Mouse (Mus musculus) heart, adult 2 months (tissue): ENCODE results near the gene Zzef1. TPM values are rescaled to one million over a fixed set of nuclear protein-coding genes. Genes with fewer than 3 reads are reported as not detected.

Experiments used
- DNase-seq, 2 experiments: peaks; one replicate each; pipeline ENCODE4 v3.0.0; 2021
- H3K27ac ChIP-seq: fragments of 200-600 bp; 2 replicates; pipeline ENCODE4 v1.8.1; 2022
- H3K27me3 ChIP-seq: fragments of 200-500 bp; 2 replicates; pipeline ENCODE4 v1.6.1; 2012; ENCODE audit warnings: mild to moderate bottlenecking, low read length, inconsistent platforms, mixed read lengths; ENCODE audit not compliant: control insufficient read depth, insufficient read depth
- H3K36me3 ChIP-seq: fragments of 200-500 bp; 2 replicates; pipeline ENCODE4 v1.6.1; 2012; ENCODE audit warnings: low read length, inconsistent platforms; ENCODE audit not compliant: control insufficient read depth, insufficient read depth
- H3K4me1 ChIP-seq: fragments of 200-500 bp; 2 replicates; pipeline ENCODE4 v1.6.1; 2011; ENCODE audit warnings: low read length; ENCODE audit not compliant: control insufficient read depth, insufficient read depth
- H3K4me3 ChIP-seq: fragments of 200-600 bp; 2 replicates; pipeline ENCODE4 v1.8.1; 2022
- H3K79me2 ChIP-seq: fragments of 200-500 bp; replicated peaks from 2 replicates; pipeline ENCODE4 v1.6.1; 2012; ENCODE audit warnings: mild to moderate bottlenecking, inconsistent platforms, low read length, moderate library complexity, mixed read lengths; ENCODE audit not compliant: control insufficient read depth, insufficient read depth
- H3K9ac ChIP-seq: fragments of 200-500 bp; 2 replicates; pipeline ENCODE4 v1.6.1; 2012; ENCODE audit warnings: low read depth, mild to moderate bottlenecking, control low read depth, inconsistent platforms, low read length, mixed read lengths
- CTCF ChIP-seq: fragments of 200-600 bp; IDR thresholded peaks from 2 replicates; pipeline ENCODE4 v1.8.1; 2022; ENCODE audit warnings: antibody characterized with exemption, mild to moderate bottlenecking, moderate library complexity
- EP300 ChIP-seq: fragments of 200-500 bp; IDR thresholded peaks from 2 replicates; pipeline ENCODE4 v1.6.1; 2011; ENCODE audit warnings: low read depth, low read length, control low read depth; ENCODE audit not compliant: insufficient read depth
- POLR2A ChIP-seq: fragments of 200-500 bp; IDR thresholded peaks from 2 replicates; pipeline ENCODE4 v1.6.1; 2011; ENCODE audit warnings: mild to moderate bottlenecking, low read depth, low read length, control low read depth; ENCODE audit not compliant: insufficient read depth
- WGBS: fragments of 180-500 bp; shearing (Covaris S2); methylation state at CpG from one replicate; pipeline ENCODE4 v1.1.7; 2018; 5-methylcytosine and 5-hydroxymethylcytosine counted together
- intact Hi-C: fragments of 180-260 bp; cut with DNase I; formaldehyde crosslinking; loops from one replicate; pipeline ENCODE4 v1.15.1; 2025
- long read RNA-seq: library from polyadenylated mRNA; stranded (forward); transcript quantifications from one replicate; pipeline ENCODE4 v2.0.0, GENCODE M21; 2021
- polyA plus RNA-seq: library from polyadenylated mRNA; depleted of rRNA; stranded (reverse); fragments of >200 nt; gene quantifications from 2 replicates; pipeline ENCODE4 v1.2.3, GENCODE M21; 2012; rRNA removed
- total RNA-seq, 2 experiments: library from RNA; stranded (reverse); gene quantifications; 2 replicates each; pipeline ENCODE4 v1.2.3; 2021

The Zzef1 gene
- total RNA-seq (10 to 100 TPM; 17.4 to 17.5 TPM), polyA plus RNA-seq (14.1 and 18.6 TPM in 2 replicates)
- long read RNA-seq, partial matches to known transcripts = 2 of 2 reads
- long read RNA-seq, other reads (novel, unspliced or antisense) = 0 of 2 reads

- under 1% methylated on average over 69 of the region's 69 CpGs for WGBS
- TF ChIP-seq CTCF (no peak), POLR2A (peak; percentile 72)
- intact Hi-C loops = loop anchor here (5.0 to 10.0 kb wide), 3 partner anchors 103 to 351 kb away; partner anchors contain the start of genes Ankfy1, Mybbp1a and Ube2g1
Measured at GRCm38 (mm10) chr11:72795455-72796295, at the start of gene Zzef1, which contains the start of gene Cyb5d2. Zzef1 (plus strand) TSS chr11:72796226. Cyb5d2 (minus strand) TSS chr11:72796142.

GRCm38 (mm10) chr11:72751956-72752355 is 44.1 kb upstream of the Zzef1 start:
- H3K36me3 ChIP-seq = peaks cover 11% of the 10 kb centered on the region; the same call in 1 of the 2 replicates
- no peak overlapping the region for H3K27ac ChIP-seq

More at GRCm38 (mm10) chr11:72795455-72796295, at the start of gene Zzef1, which contains the start of gene Cyb5d2:
- Histone ChIP-seq H3K36me3 (peaks cover 12% of the 10 kb centered on the region), H3K27me3 (no peaks in the 10 kb centered on the region), H3K9ac (peak within 1 kb of the TSS; percentile 97), H3K4me1 (peaks cover 3% of the 10 kb centered on the region), H3K27ac (peak within 1 kb of the TSS; percentile 92), H3K79me2 (peaks cover 12% of the 10 kb centered on the region), H3K4me3 (peak within 1 kb of the TSS; percentile 74)
- DNase-seq = peak; percentile 92 to 97

GRCm38 (mm10) chr11:72758316-72758715 is 37.7 kb upstream of the Zzef1 start:
- peaks cover 6% of the 10 kb centered on the region for H3K36me3 ChIP-seq
- no peaks in the 10 kb centered on the region for H3K79me2 ChIP-seq
- WGBS = over 99% methylated on average over 5 of the region's 5 CpGs

More at GRCm38 (mm10) chr11:72751956-72752355, 44.1 kb upstream of the Zzef1 start:
- 28% methylated on average over 2 of the region's 2 CpGs for WGBS
- no peaks in the 10 kb centered on the region for H3K79me2 ChIP-seq
- no peak overlapping the region for H3K4me3 ChIP-seq
- no peak for DNase-seq
- no peaks in the 10 kb centered on the region for H3K27me3 ChIP-seq
- intact Hi-C loops = no loop called here
- TF ChIP-seq EP300 = no peak
- peak; percentile 39 for TF ChIP-seq CTCF
- TF ChIP-seq POLR2A = no peak
- no peak overlapping the region for H3K9ac ChIP-seq
- no peaks in the 10 kb centered on the region for H3K4me1 ChIP-seq

GRCm38 (mm10) chr11:72759581-72759980 is 36.4 kb upstream of the Zzef1 start:
- TF ChIP-seq CTCF (no peak), POLR2A (no peak), EP300 (no peak)
- H3K4me1 ChIP-seq = no peaks in the 10 kb centered on the region
- 82% methylated on average over 6 of the region's 6 CpGs for WGBS

More at GRCm38 (mm10) chr11:72758316-72758715, 37.7 kb upstream of the Zzef1 start:
- Histone ChIP-seq H3K4me3 (no peak overlapping the region), H3K4me1 (no peaks in the 10 kb centered on the region), H3K27ac (no peak overlapping the region), H3K9ac (no peak overlapping the region), H3K27me3 (no peaks in the 10 kb centered on the region)
- intact Hi-C loops = no loop called here
- TF ChIP-seq POLR2A (no peak), CTCF (no peak), EP300 (no peak)
- DNase-seq = no peak

GRCm38 (mm10) chr11:72760781-72761180 is 35.2 kb upstream of the Zzef1 start:
- Histone ChIP-seq H3K9ac (no peak overlapping the region), H3K36me3 (peaks cover 6% of the 10 kb centered on the region), H3K79me2 (no peaks in the 10 kb centered on the region), H3K4me3 (no peak overlapping the region), H3K4me1 (no peaks in the 10 kb centered on the region), H3K27me3 (no peaks in the 10 kb centered on the region), H3K27ac (no peak overlapping the region)
- intact Hi-C loops = no loop called here
- DNase-seq = no peak
- 89% methylated on average over 1 of the region's 1 CpGs for WGBS
- TF ChIP-seq CTCF (no peak), EP300 (no peak), POLR2A (no peak)

More at GRCm38 (mm10) chr11:72759581-72759980, 36.4 kb upstream of the Zzef1 start:
- intact Hi-C loops = no loop called here
- H3K9ac ChIP-seq = no peak overlapping the region
- no peak overlapping the region for H3K4me3 ChIP-seq
- no peaks in the 10 kb centered on the region for H3K79me2 ChIP-seq
- H3K27me3 ChIP-seq = no peaks in the 10 kb centered on the region
- no peak overlapping the region for H3K27ac ChIP-seq
- peaks cover 6% of the 10 kb centered on the region for H3K36me3 ChIP-seq
- no peak for DNase-seq

- peaks cover 4% of the 10 kb centered on the region for H3K36me3 ChIP-seq
- TF ChIP-seq POLR2A (no peak), CTCF (no peak), EP300 (no peak)
- no peaks in the 10 kb centered on the region for H3K27me3 ChIP-seq
- intact Hi-C loops = no loop called here
- no peak overlapping the region for H3K9ac ChIP-seq
- no peak overlapping the region for H3K27ac ChIP-seq
- no peak for DNase-seq
- H3K79me2 ChIP-seq = no peaks in the 10 kb centered on the region
- H3K4me3 ChIP-seq = no peak overlapping the region
- H3K4me1 ChIP-seq = no peaks in the 10 kb centered on the region
- WGBS = 70% methylated on average over 4 of the region's 4 CpGs
Measured at GRCm38 (mm10) chr11:72764270-72764669, 31.8 kb upstream of the Zzef1 start.
